Mouse (Mus musculus): ENCODE data around the gene Vmn1r93. TPM values are rescaled to one million over a fixed set of nuclear protein-coding genes. Genes with fewer than 3 reads are reported as not detected.
"Not testable (repeated sequence)": the region's sequence is repeated elsewhere in the genome, so short reads cannot be mapped to it uniquely, and the experiment has no call there.

The Vmn1r93 gene
- total RNA-seq (2021), result not detected
- not detected in 2 replicates for polyA plus RNA-seq (2012; rRNA removed)
- long read RNA-seq, result 0 reads

GRCm38 (mm10) chr7:20138988-20139387 is at the start of gene Vmn1r93:
TSS of gene Vmn1r93 (minus strand) at chr7:20139088.
- not testable (repeated sequence) for DNase-seq

GRCm38 (mm10) chr7:20168277-20168676 is 29.4 kb upstream of the Vmn1r93 start, which contains the start of gene Vmn1r94:
TSS of gene Vmn1r94 (minus strand) at chr7:20168377.
- not testable (repeated sequence) for DNase-seq

- not testable (repeated sequence) for DNase-seq
Observed at GRCm38 (mm10) chr7:20122479-20122878, 16.4 kb downstream of the Vmn1r93 start, which contains the start of gene Gm16442. TSS of gene Gm16442 (minus strand) at chr7:20122579.

GRCm38 (mm10) chr7:20099380-20099779 is 39.5 kb downstream of the Vmn1r93 start, which contains the start of gene Vmn1r91:
TSS of gene Vmn1r91 (plus strand) at chr7:20099680.
- DNase-seq, result not testable (repeated sequence)

Other genes with a start within 250 kb of the Vmn1r93 start
- 10 to 100 TPM; 20.3 to 36.5 TPM for gene Pvr, start 217.9 kb downstream of the Vmn1r93 start, total RNA-seq (2021)
- gene Pvr, start 217.9 kb downstream of the Vmn1r93 start, polyA plus RNA-seq (2012; rRNA removed), result 9.6 and 12.0 TPM in 2 replicates
- not detected for gene Igsf23, start 188.3 kb downstream of the Vmn1r93 start, total RNA-seq (2021)
- 0.12 TPM in 1 of 2 replicates, not detected in the other for gene Igsf23, start 188.3 kb downstream of the Vmn1r93 start, polyA plus RNA-seq (2012; rRNA removed)
- gene Ceacam20, start 173.7 kb downstream of the Vmn1r93 start, total RNA-seq (2021), result not detected
- gene Ceacam20, start 173.7 kb downstream of the Vmn1r93 start, polyA plus RNA-seq (2012; rRNA removed), result 0.03 TPM in 1 of 2 replicates, not detected in the other
- gene Nlrp9b, start 147.6 kb downstream of the Vmn1r93 start, total RNA-seq (2021), result not detected
- gene Nlrp9b, start 147.6 kb downstream of the Vmn1r93 start, polyA plus RNA-seq (2012; rRNA removed), result not detected in 2 replicates
- not detected for gene Vmn1r91, start 39.4 kb downstream of the Vmn1r93 start, total RNA-seq (2021)
- gene Vmn1r91, start 39.4 kb downstream of the Vmn1r93 start, polyA plus RNA-seq (2012; rRNA removed), result not detected in 2 replicates
- not detected for gene Gm16442, start 16.5 kb downstream of the Vmn1r93 start, total RNA-seq (2021)
- not detected in 2 replicates for gene Gm16442, start 16.5 kb downstream of the Vmn1r93 start, polyA plus RNA-seq (2012; rRNA removed)
- not detected for gene Vmn1r94, start 29.3 kb upstream of the Vmn1r93 start, total RNA-seq (2021)
- not detected in 2 replicates for gene Vmn1r94, start 29.3 kb upstream of the Vmn1r93 start, polyA plus RNA-seq (2012; rRNA removed)
- not detected for gene Vmn1r95, start 54.6 kb upstream of the Vmn1r93 start, total RNA-seq (2021)
- not detected in 2 replicates for gene Vmn1r95, start 54.6 kb upstream of the Vmn1r93 start, polyA plus RNA-seq (2012; rRNA removed)
- gene Gm6164, start 66.5 kb upstream of the Vmn1r93 start, total RNA-seq (2021), result not detected
- gene Gm6164, start 66.5 kb upstream of the Vmn1r93 start, polyA plus RNA-seq (2012; rRNA removed), result not detected in 2 replicates
- gene Gm4498, start 94.7 kb upstream of the Vmn1r93 start, total RNA-seq (2021), result not detected
- not detected in 2 replicates for gene Gm4498, start 94.7 kb upstream of the Vmn1r93 start, polyA plus RNA-seq (2012; rRNA removed)
- gene Gm5890, start 123.7 kb upstream of the Vmn1r93 start, total RNA-seq (2021), result not detected
- not detected in 2 replicates for gene Gm5890, start 123.7 kb upstream of the Vmn1r93 start, polyA plus RNA-seq (2012; rRNA removed)
- not detected for gene Gm4133, start 195.0 kb upstream of the Vmn1r93 start, total RNA-seq (2021)
- gene Gm4133, start 195.0 kb upstream of the Vmn1r93 start, polyA plus RNA-seq (2012; rRNA removed), result not detected in 2 replicates
- not detected for gene Gm5728, start 236.3 kb upstream of the Vmn1r93 start, total RNA-seq (2021)
- gene Gm5728, start 236.3 kb upstream of the Vmn1r93 start, polyA plus RNA-seq (2012; rRNA removed), result not detected in 2 replicates